Mouse (Mus musculus): ENCODE measurements around the gene Iscu. TPM values are rescaled to one million over a fixed set of nuclear protein-coding genes. Genes with fewer than 3 reads are reported as not detected.

The Iscu gene
- total RNA-seq, 4 experiments from 2014 or later: 124 to 132 (median 128) TPM

DNA sequence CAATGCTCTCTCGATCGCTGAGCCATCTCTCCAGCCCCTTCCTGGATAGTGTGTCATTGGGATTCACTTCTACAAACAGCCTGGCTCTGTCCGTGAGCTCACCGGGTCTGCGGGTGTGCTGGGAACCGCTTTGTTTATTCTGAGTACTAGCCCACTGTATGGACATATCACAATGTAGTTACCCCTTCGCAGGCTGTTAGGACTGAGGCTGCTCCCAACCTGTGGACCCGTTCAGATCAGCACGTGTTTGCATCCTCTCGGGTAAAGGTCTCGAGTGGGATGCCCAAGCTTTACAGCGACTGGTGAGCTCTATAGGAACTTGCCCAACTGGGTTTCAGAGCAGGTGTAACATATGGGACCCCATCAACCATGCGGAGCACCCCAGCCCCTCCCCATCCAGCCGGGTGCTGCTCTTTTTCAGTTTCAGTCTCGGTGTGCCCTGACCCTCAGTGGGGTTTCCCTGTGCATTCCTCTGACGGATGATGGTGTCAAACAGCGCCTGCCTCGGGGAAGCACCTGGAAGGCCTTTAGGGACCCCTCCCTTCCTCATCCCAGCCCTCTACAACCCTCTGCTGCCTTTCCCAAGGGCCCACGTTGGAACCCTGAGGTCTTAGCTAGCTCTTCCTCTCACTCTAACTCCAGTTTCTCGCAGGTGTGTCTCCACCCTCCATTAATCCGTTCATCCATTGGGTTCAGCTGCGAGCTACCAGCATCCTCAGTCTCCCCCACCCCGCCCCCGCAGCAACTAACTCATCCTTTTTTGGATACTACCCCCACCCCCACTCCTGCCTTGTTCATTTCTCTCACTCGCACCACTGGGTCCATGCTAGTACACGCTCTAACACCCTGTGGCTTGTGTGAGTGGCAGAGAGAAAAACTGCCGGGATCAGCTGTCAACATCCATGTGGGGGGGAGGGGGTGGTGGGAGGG lies 41.8 kb downstream of the Iscu start:
- DNase-seq (ENCODE audit: low spot score in 2 of 2): no peak

GRCm38 (mm10) chr5:113815041-113815389 lies 42.5 kb downstream of the Iscu start:
- DNase-seq (ENCODE audit: low spot score in 2 of 2): no peak

GRCm38 (mm10) chr5:113815638-113816152 lies 43.1 kb downstream of the Iscu start:
- peak in 1 of 2 experiments; percentile 31 for DNase-seq (ENCODE audit: low spot score in 2 of 2)

DNA sequence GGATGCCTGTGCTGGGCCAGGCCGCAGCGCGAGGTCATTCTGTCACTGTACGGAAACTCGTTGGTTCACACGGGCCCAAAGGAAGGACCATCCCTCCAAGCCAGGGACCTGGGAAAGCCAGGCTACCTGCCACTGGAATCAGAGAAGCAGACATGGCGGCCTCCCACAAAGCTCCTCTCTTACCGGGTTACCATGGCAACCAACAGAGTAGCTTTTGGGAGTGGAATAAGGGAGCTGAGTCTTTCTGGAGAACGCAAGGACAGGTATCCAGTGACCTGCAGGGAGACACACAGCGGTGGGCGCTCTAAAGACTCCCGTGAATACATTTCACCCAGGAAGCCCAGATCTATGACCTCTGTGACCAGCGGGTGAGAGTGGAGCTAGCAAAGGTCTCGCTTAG lies 46.0 kb downstream of the Iscu start:
- DNase-seq (ENCODE audit: low spot score in 2 of 2): no peak

DNA sequence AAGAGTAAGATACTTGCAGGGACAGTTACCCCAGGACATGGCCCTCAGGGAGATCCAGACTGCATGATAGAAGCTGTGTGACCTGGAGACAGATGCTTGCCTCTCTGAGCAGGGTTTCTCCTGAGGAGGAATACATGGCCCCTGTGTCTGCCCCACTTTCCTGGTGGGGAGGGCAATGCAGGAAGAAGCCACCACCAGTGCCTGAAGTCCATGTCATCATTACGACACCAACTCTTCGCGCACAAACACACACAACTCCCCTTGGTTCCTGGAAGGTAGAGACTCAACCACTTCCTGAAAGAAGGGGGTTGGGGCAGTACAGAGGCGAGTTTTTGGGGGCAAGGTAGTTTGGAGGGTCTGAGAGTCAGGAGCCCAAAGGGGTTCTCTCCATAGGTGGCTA lies 51.7 kb downstream of the Iscu start:
- no peak for DNase-seq (ENCODE audit: low spot score in 2 of 2)

DNA sequence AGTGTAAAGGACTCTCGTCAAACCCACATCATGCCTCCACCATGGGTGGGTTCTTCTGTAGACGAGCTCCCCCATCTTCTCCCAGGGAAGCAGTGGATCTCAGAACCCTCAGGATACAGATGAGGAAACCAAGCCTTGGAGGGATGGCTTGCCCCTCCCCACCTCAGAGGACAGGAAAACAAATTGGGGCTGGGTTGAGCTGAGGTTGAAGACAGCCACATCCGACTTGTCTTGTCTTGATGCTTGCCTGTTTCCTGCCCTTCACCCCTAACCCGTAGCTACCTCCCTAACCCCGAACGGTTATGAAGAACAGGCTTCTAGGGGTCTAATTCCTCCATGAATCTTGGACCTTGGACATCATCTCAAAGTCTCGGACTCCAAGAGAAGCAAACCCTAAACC lies 53.0 kb downstream of the Iscu start:
- no peak for DNase-seq (ENCODE audit: low spot score in 2 of 2)

DNA sequence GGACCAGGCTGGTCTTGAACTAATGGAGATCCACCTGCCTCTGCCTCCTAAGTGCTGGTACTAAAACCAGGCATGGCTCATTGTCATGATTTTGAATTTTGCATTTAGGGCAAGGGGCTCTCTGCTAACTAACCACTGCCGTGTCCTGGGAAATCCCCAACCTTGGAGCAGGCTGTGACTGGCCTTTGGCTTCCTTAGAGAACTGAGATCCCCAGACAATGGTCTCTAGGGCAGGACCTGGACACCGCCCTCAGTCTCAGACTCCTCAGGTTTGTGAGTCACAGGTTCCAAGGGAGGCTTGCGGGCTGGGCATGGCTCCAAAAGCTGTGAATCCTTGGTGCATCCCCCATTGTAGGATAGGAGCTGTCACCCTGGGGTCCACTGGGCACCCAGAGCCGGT lies 54.1 kb downstream of the Iscu start:
- no peak for DNase-seq (ENCODE audit: low spot score in 2 of 2)

Other genes with a start within 250 kb of the Iscu start
- 10 to 100 TPM in 1 of 4 experiments, 1 to 10 TPM in 3; 3.5 to 10.9 (median 7.1) TPM for gene Cmklr1, start 122.3 kb upstream of the Iscu start, total RNA-seq (2022)
- not detected for gene 1700069L16Rik, start 48.0 kb upstream of the Iscu start, total RNA-seq (2022)
- 10 to 100 TPM; 10.8 to 12.7 (median 12.2) TPM for gene Ficd, start 36.9 kb upstream of the Iscu start, total RNA-seq (2022)
- 10 to 100 TPM; 38.2 to 43.8 (median 41.5) TPM for gene Sart3, start 238 bp upstream of the Iscu start, total RNA-seq (2022)
- gene Tmem119, start 27.8 kb downstream of the Iscu start, total RNA-seq (2022): 10 to 100 TPM; 21.4 to 31.5 (median 25.0) TPM
- 10 to 100 TPM; 26.2 to 60.3 (median 40.2) TPM for gene Selplg, start 59.9 kb downstream of the Iscu start, total RNA-seq (2022)
- gene Coro1c, start 136.0 kb downstream of the Iscu start, total RNA-seq (2022): 10 to 100 TPM; 76.3 to 95.4 (median 86.2) TPM
- gene Ssh1, start 221.1 kb downstream of the Iscu start, total RNA-seq (2022): 10 to 100 TPM; 25.6 to 29.5 (median 27.1) TPM
- gene Dao, start 231.0 kb downstream of the Iscu start, total RNA-seq (2022): under 1 TPM in 1 of 4 experiments, not detected in 3; 0.30 TPM